Mouse (Mus musculus) CH12.LX (cell line): ENCODE measurements around the gene Hcrtr2.

Source experiments
- CTCF ChIP-seq, 2 experiments: IDR thresholded peaks in 1 of 2; conservative IDR thresholded peaks in 1 of 2; 2 replicates each; pipeline ENCODE4 v1.5.1; 2011 to 2012; ENCODE audit warnings: low read depth in 2 of 2, low read length in 2 of 2, improper control_type of control experiment in 1 of 2, inconsistent platforms in 1 of 2, mild to moderate bottlenecking in 1 of 2, moderate library complexity in 1 of 2
- ELF1 ChIP-seq: IDR thresholded peaks from 2 replicates; pipeline ENCODE4 v1.6.1; 2014; ENCODE audit warnings: low read depth, mild to moderate bottlenecking, inconsistent platforms, low read length, improper control_type of control experiment
- EP300 ChIP-seq: IDR thresholded peaks from 2 replicates; pipeline ENCODE4 v1.6.1; 2011; ENCODE audit warnings: low read length, improper control_type of control experiment
- MYC ChIP-seq: IDR thresholded peaks from 2 replicates; pipeline ENCODE4 v1.6.1; 2011; ENCODE audit warnings: low read depth, mild to moderate bottlenecking, improper control_type of control experiment, low read length
- POLR2A ChIP-seq: IDR thresholded peaks from 2 replicates; pipeline ENCODE4 v1.6.1; 2011; ENCODE audit warnings: low read depth, mild to moderate bottlenecking, improper control_type of control experiment, low read length

DNA sequence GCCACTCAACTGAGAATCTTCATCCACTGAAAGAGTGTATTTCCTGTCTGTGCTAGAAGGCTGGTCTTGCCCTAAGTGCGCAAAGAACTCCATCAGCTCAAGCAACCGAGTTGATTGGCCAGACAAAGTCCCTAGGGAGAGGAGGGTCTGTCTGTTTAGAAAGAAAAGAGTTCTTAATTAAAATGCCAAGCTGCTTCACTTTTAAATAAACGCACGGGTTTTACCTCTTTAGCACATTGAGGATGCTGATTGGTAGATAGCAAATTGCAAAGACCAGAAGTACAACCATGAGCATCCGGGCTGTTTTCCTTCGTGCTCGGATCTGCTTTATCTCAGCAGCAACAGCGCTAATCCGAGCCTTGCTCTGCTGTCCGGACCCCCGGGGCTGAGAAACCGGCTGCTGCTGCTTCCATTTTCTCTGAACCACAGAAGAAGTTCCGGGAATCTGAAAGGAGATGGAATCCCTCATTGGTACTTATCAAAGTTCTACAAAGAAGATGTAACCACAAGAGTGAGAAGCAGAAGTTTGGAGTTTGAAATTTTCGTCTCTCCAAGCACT is 87.6 kb downstream of the Hcrtr2 start:
- no peak for TF ChIP-seq EP300
- TF ChIP-seq MYC, result no peak
- TF ChIP-seq ELF1, result no peak
- no peak for TF ChIP-seq POLR2A
- TF ChIP-seq CTCF (conservative IDR thresholded peaks at IDR 0.05 in 1 of 2, IDR thresholded peaks at IDR 0.05 in 1 of 2; ENCODE audit: low read depth in 2 of 2, low read length in 2 of 2), result no peak
